Mouse (Mus musculus) thymus, postnatal 14 days (tissue): ENCODE data around the gene Tent5a.

Experiments
- DNase-seq: peaks from one replicate; pipeline ENCODE4 v3.0.0; 2021

The Tent5a gene

DNA sequence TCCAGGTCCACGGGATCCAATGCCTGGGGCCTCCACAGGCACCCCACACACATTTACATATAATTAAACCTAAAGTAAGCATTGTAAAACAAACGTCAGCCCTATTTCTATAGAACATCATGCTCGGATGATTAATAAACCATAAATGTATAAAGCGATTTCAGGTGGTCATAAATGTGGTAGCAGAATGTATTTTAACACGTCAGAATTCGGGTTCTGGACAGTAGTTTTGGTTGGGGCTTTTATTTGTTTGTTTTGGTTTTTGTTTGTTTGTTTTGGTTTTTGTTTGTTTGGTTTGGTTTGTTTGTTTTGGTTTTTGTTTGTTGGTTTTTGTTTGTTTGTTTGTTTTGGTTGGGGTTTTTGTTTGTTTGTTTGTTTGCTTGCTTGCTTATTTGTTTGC lies 14.7 kb downstream of the Tent5a start, which contains the start of gene Gm11114:
TSS of gene Gm11114 (plus strand) at position 301 of the 400 bp plus-strand sequence.
- no peak for DNase-seq

- no peak for DNase-seq
Measured at GRCm38 (mm10) chr9:85303378-85303777, 23.8 kb downstream of the Tent5a start.

GRCm38 (mm10) chr9:85302849-85303248 lies 24.3 kb downstream of the Tent5a start:
- no peak for DNase-seq

GRCm38 (mm10) chr9:85274114-85274513 lies 53.0 kb downstream of the Tent5a start:
- no peak for DNase-seq
